Mouse (Mus musculus) liver, adult 2 months (tissue): ENCODE results near the gene Ap3d1. TPM values are rescaled to one million over a fixed set of nuclear protein-coding genes. Genes with fewer than 3 reads are reported as not detected.

ENCODE experiments used
- DNase-seq: peaks from one replicate; pipeline ENCODE4 v3.0.0-alpha.2; 2011; ENCODE audit warnings: low read depth, low spot score; ENCODE audit errors: extremely low read depth
- H3K27ac ChIP-seq: fragments of 200-500 bp; replicated peaks from 2 replicates; pipeline ENCODE4 v1.5.1; 2012; ENCODE audit warnings: low read depth, mild to moderate bottlenecking, control low read depth, inconsistent platforms, low read length; ENCODE audit not compliant: insufficient read depth
- H3K27me3 ChIP-seq: fragments of 200-500 bp; 2 replicates; pipeline ENCODE4 v1.6.1; 2012; ENCODE audit warnings: mild to moderate bottlenecking, moderate library complexity, low read length, inconsistent platforms; ENCODE audit not compliant: control insufficient read depth, insufficient read depth
- H3K36me3 ChIP-seq: fragments of 200-500 bp; 2 replicates; pipeline ENCODE4 v1.6.1; 2012; ENCODE audit warnings: low read length, inconsistent platforms; ENCODE audit not compliant: control insufficient read depth, insufficient read depth
- H3K4me1 ChIP-seq: fragments of 200-500 bp; 2 replicates; pipeline ENCODE4 v1.6.1; 2011; ENCODE audit warnings: low read length; ENCODE audit not compliant: control insufficient read depth, insufficient read depth
- H3K4me3 ChIP-seq: fragments of 200-500 bp; 2 replicates; pipeline ENCODE4 v1.5.1; 2011; ENCODE audit warnings: low read depth, mild to moderate bottlenecking, control low read depth, low read length, moderate library complexity; ENCODE audit not compliant: insufficient read depth
- H3K79me2 ChIP-seq: fragments of 200-500 bp; 2 replicates; pipeline ENCODE4 v1.6.1; 2012; ENCODE audit warnings: inconsistent platforms, mild to moderate bottlenecking, low read length, moderate library complexity; ENCODE audit not compliant: control insufficient read depth, insufficient read depth
- H3K9ac ChIP-seq: fragments of 200-500 bp; 2 replicates; pipeline ENCODE4 v1.6.1; 2012; ENCODE audit warnings: low read depth, mild to moderate bottlenecking, control low read depth, inconsistent platforms, low read length
- CTCF ChIP-seq: fragments of 200-500 bp; IDR thresholded peaks from 2 replicates; pipeline ENCODE4 v1.5.1; 2011; ENCODE audit warnings: low read depth, low read length, control low read depth
- POLR2A ChIP-seq: fragments of 200-500 bp; IDR thresholded peaks from 2 replicates; pipeline ENCODE4 v1.6.1; 2011; ENCODE audit warnings: low read length, control low read depth; ENCODE audit not compliant: insufficient read depth; ENCODE audit errors: extremely low read depth
- WGBS: fragments of 180-500 bp; shearing (Covaris S2); methylation state at CpG from one replicate; pipeline ENCODE4 v1.1.7; 2018; 5-methylcytosine and 5-hydroxymethylcytosine counted together
- polyA plus RNA-seq: library from polyadenylated mRNA; depleted of rRNA; stranded (reverse); fragments of >200 nt; gene quantifications from 2 replicates; pipeline ENCODE4 v1.2.3, GENCODE M21; 2012
- total RNA-seq: library from RNA; depleted of rRNA; stranded (reverse); fragments of >200 nt; gene quantifications from 2 replicates; pipeline ENCODE4 v1.2.3, GENCODE M21; 2014

Gene Ap3d1
- total and polyA plus RNA-seq, 2 experiments, result 22.3 to 49.2 TPM

DNA sequence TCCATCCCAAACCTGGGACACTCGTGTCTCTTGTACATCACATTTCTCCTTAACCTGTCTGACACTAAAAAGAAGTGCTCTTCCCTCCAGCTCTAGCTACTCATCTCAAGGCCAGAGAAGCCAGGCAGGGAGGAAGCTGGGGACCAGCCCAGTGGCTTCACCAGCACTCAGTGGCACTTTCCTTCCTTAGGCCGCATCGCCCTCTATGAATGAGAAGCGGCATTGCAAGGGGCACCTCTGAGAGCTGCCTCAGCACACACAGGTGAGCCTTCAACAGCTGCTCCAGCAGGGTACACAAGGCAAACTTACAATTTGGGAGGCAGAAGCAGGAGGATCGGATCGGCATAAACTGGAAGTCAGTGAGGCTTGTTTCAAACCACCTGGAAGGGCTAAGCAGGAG is 57.9 kb downstream of the Ap3d1 start:
- peak; percentile 96 for TF ChIP-seq CTCF
- no peak for TF ChIP-seq POLR2A
- H3K27ac ChIP-seq, result no peak overlapping the region
- H3K79me2 ChIP-seq, result no peaks in the 10 kb centered on the region
- 62% methylated on average over 6 of the region's 6 CpGs for WGBS
- no peaks in the 10 kb centered on the region for H3K27me3 ChIP-seq
- H3K4me1 ChIP-seq, result peaks cover 13% of the 10 kb centered on the region
- H3K36me3 ChIP-seq, result no peaks in the 10 kb centered on the region
- peak; percentile 59 for DNase-seq
- no peak overlapping the region for H3K4me3 ChIP-seq
- H3K9ac ChIP-seq, result no peak overlapping the region

DNA sequence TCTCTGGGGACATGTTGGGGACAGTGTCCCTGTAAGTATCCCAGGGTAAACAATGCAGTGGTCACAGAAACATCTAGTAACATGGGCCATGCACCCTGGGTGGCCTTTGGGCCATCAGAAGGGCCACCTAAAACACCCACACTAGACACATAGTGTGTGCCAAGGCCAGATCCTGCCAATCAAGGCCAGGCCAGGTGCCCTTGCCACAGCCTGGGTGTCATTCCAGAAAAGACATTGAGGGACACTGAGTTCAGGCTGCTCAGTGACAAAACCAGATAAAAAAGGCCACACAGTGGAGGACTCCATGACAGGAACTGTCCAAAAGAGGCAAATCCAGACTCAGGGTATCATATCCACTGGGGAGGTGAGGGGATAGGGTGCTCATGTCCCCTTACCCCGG is 58.4 kb downstream of the Ap3d1 start:
- TF ChIP-seq POLR2A (no peak), CTCF (no peak)
- Histone ChIP-seq H3K9ac (no peak overlapping the region), H3K4me3 (no peak overlapping the region), H3K27ac (no peak overlapping the region), H3K27me3 (no peaks in the 10 kb centered on the region), H3K79me2 (no peaks in the 10 kb centered on the region), H3K36me3 (no peaks in the 10 kb centered on the region), H3K4me1 (peaks cover 16% of the 10 kb centered on the region)
- DNase-seq, result peak; percentile 72
- WGBS, result 31% methylated on average over 1 of the region's 1 CpGs

DNA sequence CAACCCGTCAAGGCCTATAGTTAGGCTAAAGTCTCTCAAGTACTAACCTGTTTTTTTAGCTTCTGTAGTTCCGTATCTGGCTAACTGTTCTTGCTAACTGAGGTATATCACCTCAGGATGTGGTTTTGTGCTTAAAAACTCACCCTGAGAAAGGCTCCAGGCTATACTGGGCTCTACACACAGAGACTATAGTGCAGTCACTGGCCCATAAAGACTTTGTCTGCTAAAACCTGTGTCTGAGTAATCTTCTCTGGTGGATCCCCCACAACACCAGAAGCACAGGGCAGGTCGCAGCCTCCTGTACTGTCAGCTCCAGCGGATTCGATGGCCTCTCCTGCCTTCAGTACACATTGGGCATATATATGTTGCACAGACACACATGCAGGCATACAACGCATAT is 60.1 kb downstream of the Ap3d1 start:
- DNase-seq, result no peak
- H3K27ac ChIP-seq, result no peak overlapping the region
- no peak overlapping the region for H3K4me3 ChIP-seq
- peaks cover 27% of the 10 kb centered on the region for H3K4me1 ChIP-seq
- no peak for TF ChIP-seq POLR2A
- no peak for TF ChIP-seq CTCF
- no peaks in the 10 kb centered on the region for H3K79me2 ChIP-seq
- no peaks in the 10 kb centered on the region for H3K36me3 ChIP-seq
- no peaks in the 10 kb centered on the region for H3K27me3 ChIP-seq
- H3K9ac ChIP-seq, result no peak overlapping the region
- 97% methylated on average over 6 of the region's 6 CpGs for WGBS

DNA sequence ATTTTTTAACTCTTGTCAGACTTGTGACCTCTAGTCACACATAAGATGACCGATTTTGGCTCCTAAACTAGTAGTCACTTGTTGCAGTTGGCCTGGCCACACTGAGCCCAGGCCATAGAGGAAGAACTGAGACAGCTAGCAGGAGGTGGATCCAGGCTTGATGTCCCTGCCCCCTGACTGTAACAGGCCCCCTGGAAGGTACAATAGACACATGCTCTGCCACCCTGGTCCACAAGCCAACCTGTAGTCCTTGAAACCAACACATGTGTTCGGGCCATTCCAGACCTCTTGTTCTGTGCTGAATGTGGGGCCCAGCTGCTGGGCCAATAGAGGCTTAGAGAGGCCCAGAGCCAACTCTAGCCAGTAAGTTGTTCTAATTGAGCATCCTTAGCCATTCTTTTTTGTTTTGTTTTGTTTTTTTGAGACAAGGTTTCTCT is 61.8 kb downstream of the Ap3d1 start:
- peaks cover 27% of the 10 kb centered on the region for H3K4me1 ChIP-seq
- WGBS, result 54% methylated on average over 2 of the region's 2 CpGs

DNA sequence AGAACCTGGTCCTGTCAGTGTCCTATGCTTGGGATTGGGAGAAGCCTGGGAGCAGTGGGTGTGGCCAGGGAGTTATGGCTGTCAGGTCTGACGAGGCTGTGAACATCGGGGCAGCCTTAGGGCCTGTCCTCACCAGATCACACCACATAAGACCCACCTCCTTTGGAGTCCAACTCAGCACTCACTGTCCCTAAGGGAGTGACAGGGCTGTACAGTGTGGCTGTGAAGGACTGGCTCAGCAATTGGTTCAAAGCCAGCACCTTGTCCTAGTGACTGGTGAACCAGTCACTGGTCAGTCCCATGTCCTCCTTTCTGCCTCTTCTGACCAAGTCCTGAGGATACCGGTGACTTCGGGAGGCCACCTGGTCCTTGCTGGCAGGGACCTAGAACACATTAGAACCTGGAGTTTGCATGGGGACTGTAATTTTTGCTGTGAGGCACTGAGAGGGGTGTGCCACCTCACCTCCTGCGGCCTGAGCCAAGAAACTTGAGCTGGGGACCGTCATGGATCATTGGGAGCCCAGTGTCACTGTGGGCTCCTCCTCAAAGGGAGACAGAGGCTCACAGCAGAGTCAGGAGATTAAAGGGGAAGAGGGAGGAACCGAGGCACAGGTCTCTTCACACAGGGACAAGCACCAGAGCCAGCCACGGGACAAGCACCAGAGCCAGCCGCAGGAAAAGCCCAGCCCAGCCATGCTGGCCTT is 62.4 kb downstream of the Ap3d1 start:
- H3K9ac ChIP-seq, result peak overlapping the region; percentile 4; the same call in 1 of the 2 replicates
- H3K4me3 ChIP-seq, result no peak overlapping the region
- H3K36me3 ChIP-seq, result no peaks in the 10 kb centered on the region
- TF ChIP-seq CTCF, result no peak
- no peak for TF ChIP-seq POLR2A
- peaks cover 8% of the 10 kb centered on the region; the same call in 1 of the 2 replicates for H3K79me2 ChIP-seq
- H3K27ac ChIP-seq, result peak overlapping the region; percentile 99
- no peaks in the 10 kb centered on the region for H3K27me3 ChIP-seq
- H3K4me1 ChIP-seq, result peaks cover 27% of the 10 kb centered on the region
- peak; percentile 94 for DNase-seq
- WGBS, result 33% methylated on average over 9 of the region's 9 CpGs

More for the DNA sequence above, 61.8 kb downstream of the Ap3d1 start:
- Histone ChIP-seq H3K79me2 (peaks cover 8% of the 10 kb centered on the region; the same call in 1 of the 2 replicates), H3K27me3 (no peaks in the 10 kb centered on the region), H3K27ac (peak overlapping the region; percentile 99), H3K36me3 (no peaks in the 10 kb centered on the region), H3K4me3 (no peak overlapping the region), H3K9ac (no peak overlapping the region)
- TF ChIP-seq CTCF, result no peak
- TF ChIP-seq POLR2A, result no peak
- no peak for DNase-seq
